Mouse (Mus musculus): ENCODE data around the gene Tcl1b5. TPM values are rescaled to one million over a fixed set of nuclear protein-coding genes. Genes with fewer than 3 reads are reported as not detected.

Gene Tcl1b5
- total RNA-seq, 2 experiments from 2014 or later: not detected

DNA sequence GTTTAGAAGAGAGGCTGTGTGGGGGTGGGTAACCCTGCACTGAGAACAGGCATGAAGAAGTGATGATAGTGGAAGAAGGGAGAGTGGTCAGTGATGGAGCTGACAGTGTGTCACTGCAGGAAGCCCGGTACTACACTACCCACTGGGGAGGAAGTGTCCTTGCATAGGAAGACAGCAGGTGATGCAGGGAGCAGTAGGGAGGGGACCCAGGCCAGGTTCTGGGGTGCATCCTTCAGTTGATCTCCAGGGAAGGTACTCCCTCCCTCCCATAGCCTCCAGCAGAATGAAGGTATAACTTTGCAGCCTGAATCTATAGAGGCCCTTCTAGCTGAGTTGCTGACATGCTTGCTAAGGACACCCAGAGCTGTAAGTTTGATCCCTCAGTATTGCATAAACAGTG lies 30.9 kb downstream of the Tcl1b5 start:
- intact Hi-C loops (cut with DNase I): no loop called here
- DNase-seq: no peak

DNA sequence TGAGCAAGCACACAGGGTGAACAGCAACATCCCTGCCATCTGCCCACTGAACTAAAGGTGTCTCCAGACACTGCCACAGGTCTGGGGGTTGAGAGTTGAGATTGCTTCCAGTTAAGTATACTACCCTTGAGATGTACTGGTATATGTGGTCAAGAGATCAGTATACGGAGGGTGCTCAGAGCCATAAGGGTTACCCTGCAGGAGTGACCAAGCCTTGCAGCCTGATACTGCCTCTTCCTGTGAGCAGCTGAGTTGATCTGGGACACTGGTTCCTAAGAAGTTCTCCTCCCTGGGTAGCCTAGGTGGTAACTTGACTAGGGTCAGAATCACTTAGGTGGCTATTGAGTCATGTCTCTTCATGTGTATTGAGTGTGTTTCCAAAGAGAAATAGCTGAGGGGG lies 32.3 kb downstream of the Tcl1b5 start:
- DNase-seq: no peak
- intact Hi-C loops (cut with DNase I): no loop called here

DNA sequence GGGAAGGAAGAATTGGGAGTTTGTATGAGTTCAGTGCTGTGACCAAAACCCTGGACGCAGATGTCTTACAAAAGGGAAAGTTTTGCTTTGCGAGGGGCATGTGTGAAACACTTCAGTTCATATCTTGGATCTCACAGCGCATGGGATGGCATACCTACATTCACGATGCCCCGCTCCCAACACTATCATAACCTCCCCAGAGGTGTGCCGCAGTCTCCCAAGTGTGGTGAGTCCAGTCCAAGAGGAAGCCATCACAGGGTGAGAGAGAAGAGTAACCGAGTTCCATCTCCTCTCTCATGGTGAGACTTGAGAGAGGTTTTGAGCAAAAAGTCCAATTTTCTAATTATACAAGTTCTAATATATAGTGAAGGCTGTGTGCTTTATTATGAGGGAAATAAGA lies 33.1 kb downstream of the Tcl1b5 start:
- intact Hi-C loops (cut with DNase I): no loop called here
- no peak for DNase-seq

DNA sequence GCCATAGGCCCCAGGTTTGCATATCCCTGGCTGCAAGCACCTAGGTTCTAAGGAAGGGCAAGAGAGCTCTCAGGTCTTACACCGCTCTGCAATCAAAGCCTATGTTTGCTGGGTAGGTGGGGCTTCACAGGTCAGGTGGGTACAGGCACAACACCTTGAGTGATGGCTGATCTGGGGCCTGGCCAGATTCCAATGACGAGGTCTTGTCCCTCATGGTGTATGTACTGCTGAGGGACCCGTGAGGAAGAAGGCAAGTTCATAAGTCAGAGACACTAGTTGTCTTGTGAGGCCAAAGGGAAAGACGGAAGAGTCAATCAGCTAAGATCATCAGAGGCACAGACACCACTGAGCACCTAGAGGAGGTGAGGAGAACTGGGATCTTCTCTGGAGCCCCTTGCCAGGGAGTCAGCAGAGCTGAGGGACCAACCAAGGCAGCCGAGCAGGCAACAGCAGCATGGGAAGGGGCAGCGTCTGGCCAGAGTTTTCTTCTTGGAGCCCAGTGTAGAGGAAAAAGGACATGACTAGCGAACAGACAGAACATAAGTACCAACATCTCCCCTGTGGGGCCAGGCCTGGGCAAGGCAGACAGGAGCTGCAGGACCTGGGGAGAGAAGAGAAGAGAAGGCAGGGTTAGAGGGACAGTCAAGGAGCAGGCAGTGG lies 41.1 kb downstream of the Tcl1b5 start:
- intact Hi-C loops (cut with DNase I): no loop called here
- DNase-seq: no peak

DNA sequence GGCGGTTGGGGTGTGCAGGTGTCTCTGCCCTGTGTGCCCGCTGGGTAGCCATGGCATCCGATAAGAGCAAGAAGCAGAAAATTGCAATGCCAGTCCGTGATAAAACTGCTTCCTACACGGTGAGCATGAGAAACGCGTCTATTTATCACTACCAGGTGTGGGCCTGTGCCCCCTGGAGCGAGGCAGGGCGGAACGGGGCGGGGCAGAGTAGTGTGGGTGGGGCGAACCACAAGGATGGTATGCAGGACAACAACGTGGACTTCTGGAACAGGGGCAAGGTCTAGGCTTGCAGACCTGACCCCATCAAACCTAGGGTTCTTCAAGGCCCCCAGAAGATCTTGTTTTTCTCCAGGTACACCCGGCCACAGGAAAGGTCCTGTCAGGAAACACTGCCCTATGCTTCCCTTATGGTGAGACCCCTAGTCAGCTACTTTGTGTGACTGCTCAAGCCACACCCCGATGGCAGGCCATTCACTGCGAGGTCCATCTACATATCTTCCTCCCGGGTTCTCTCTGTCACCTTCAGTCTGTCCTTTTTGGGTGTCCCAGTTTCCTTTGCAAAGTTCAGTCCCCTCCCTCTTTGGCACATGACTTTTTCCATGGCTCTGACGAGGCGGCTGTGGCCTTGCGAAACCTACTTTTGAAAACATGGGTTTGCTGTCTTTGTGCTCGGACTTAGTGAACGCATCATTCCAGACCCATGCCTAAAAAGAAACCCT lies 46.6 kb downstream of the Tcl1b5 start, which contains the start of gene Tcl1:
Tcl1 (minus strand) TSS at position 193 of the 719 bp plus-strand sequence.
- intact Hi-C loops (cut with DNase I): no loop called here
- DNase-seq: no peak

DNA sequence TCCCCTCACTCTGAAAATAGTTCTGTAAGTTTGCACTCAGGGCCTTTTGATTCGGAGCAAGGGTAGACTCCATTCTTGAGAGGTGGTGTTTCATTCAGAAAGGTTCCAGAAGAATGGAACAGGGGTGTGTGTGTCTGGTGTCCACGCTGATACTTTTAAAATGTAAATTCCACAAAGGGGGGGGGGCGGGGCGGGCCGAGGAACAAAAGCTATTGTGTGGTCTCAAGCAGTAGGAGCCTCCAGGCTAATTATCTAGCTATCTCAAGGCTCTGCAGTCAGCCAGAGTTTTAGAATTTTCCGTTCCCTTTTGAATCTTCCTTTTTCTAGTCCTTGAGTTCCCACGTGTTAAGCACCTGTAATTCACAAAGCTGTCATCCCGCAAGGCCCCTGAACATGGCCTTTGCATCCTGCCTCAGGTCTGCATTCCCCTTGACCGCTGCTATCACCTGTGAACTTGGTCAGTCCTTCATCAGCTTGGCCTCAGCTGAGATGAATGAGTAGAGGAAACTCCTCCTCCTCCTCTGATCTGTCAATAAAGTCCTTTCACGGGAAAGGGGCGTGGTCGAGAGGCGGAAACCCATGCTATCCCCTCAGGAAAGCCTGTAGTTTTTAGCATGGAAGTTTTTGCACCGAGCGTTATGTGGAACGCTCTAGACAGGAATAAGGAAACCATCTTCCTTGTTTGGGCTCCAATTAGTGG lies 48.6 kb downstream of the Tcl1b5 start:
- DNase-seq: no peak
- intact Hi-C loops (cut with DNase I): no loop called here

Other genes starting within 250 kb of the Tcl1b5 start
- 1 to 10 TPM in 1 of 2 experiments, under 1 TPM in 1; 0.82 to 1.4 TPM for gene Syne3, start 166.5 kb upstream of the Tcl1b5 start, total RNA-seq (2021)
- gene Glrx5, start 143.7 kb upstream of the Tcl1b5 start, total RNA-seq (2021): 10 to 100 TPM; 50.6 to 56.2 TPM
- gene Tcl1b2, start 30.3 kb upstream of the Tcl1b5 start, total RNA-seq (2021): not detected
- gene Tcl1b1, start 16.7 kb upstream of the Tcl1b5 start, total RNA-seq (2021): not detected
- gene Tcl1b3, start 14.7 kb downstream of the Tcl1b5 start, total RNA-seq (2021): not detected
- not detected for gene Tcl1b4, start 25.6 kb downstream of the Tcl1b5 start, total RNA-seq (2021)
- not detected for gene Tcl1, start 46.4 kb downstream of the Tcl1b5 start, total RNA-seq (2021)
- gene Tunar, start 157.5 kb downstream of the Tcl1b5 start, total RNA-seq (2021): 10 to 100 TPM; 20.1 to 21.1 TPM

Measured in left cerebral cortex, postnatal 4 days (tissue).